Mouse (Mus musculus): ENCODE measurements around the gene Fut11. TPM values are rescaled to one million over a fixed set of nuclear protein-coding genes. Genes with fewer than 3 reads are reported as not detected.

Gene Fut11
- total RNA-seq (2014; rRNA removed): 18.0 and 19.2 TPM in 2 replicates
- polyA plus RNA-seq (2015; fragmentation: Nextera tagmentation; extraction: Ambion mirVana): 24.5 and 26.2 TPM in 2 replicates

DNA sequence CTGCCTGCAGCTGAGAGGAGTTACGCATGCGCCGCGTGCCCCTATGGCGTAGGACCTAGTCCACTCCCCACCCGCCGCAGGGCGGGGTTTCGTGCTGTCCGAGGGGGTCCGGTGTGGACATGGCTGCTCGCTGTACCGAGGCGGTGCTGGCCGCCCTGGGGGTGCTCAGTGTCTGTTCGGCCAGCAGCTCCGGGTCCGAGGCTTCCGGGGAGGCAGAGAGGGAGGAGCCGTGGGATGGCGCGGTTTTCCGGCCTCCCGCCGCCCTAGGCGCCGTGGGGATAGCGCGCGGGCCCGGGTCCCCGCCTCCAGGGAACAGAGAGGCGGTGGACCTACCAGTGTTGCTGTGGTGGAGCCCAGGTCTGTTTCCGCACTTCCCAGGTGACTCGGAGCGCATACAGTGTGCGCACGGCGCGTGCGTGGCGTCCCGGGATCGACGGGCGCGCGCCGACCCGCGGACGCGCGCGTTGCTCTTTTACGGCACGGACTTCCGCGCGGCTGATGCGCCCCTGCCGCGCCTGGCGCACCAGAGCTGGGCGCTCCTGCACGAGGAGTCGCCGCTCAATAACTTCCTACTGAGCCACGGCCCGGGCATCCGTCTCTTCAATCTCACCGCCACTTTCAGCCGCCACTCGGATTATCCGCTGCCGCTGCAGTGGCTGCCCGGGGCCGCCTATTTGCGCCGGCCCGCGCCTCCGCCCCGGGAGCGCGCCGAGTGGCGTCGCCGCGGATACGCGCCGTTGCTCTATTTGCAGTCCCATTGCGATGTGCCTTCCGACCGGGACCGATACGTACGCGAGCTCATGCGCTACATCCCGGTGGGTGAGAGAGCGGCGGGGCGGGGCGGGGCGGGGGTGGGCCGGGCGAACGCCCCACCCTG is at the start of gene Fut11:
Gene Fut11 (plus strand): TSS at position 85 of the 877 bp plus-strand sequence.
- Histone ChIP-seq H3K9me3 (ENCODE audit: low read length) (no peaks in the 10 kb centered on the region), H3K4me1 (ENCODE audit: insufficient read depth, low read length) (peaks cover 12% of the 10 kb centered on the region), H3K4me3 (ENCODE audit: low read length) (peak within 1 kb of the TSS; percentile 73), H3K9ac (replicated peaks; ENCODE audit: low read length) (peak within 1 kb of the TSS; percentile 78), H3K27ac (peak within 1 kb of the TSS; percentile 98), H3K36me3 (ENCODE audit: insufficient read depth, low read length) (peaks cover 34% of the 10 kb centered on the region), H3K27me3 (ENCODE audit: insufficient read depth, low read length) (no peaks in the 10 kb centered on the region), H3K4me2 (ENCODE audit: low read depth, low read length) (peak within 1 kb of the TSS; percentile 82)
- TF ChIP-seq CTCF (IDR thresholded peaks at IDR 0.05; ENCODE audit: low read depth): 0 out of 2 replicates have a peak, but pooled peaks have one; percentile 1
- ATAC-seq (peak; percentile 94), DNase-seq (ENCODE audit: low spot score) (peak; percentile 96)
- WGBS: under 1% methylated on average over 106 of the region's 111 CpGs

- H3K27me3 ChIP-seq (ENCODE audit: insufficient read depth, low read length): no peaks in the 10 kb centered on the region
- 0 out of 2 replicates have a peak, but pooled peaks have one; percentile 13 for TF ChIP-seq CTCF (IDR thresholded peaks at IDR 0.05; ENCODE audit: low read depth)
- ATAC-seq: no peak
Observed at GRCm38 (mm10) chr14:20645547-20645946, 49.2 kb upstream of the Fut11 start.

DNA sequence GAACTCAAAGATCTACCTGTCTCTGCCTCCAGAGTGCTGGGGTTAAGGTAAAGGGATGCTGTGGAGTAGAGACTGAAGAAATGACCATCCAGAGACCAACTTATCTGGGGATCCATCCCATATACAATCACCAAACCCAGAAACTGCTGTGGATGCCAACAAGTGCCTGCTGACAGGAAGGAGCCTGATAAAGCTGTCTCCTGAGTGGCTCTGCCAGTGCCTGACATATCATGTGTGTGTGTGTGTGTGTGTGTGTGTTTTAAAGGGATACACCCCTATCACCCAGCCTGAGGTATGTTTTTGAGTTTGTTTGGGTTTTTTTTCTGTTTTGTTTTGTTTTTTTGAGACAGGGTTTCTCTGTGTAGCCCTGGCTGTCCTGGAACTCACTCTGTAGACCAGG is 48.4 kb upstream of the Fut11 start:
- Histone ChIP-seq H3K4me1 (ENCODE audit: insufficient read depth, low read length) (no peaks in the 10 kb centered on the region), H3K9ac (replicated peaks; ENCODE audit: low read length) (no peak overlapping the region), H3K9me3 (ENCODE audit: low read length) (no peaks in the 10 kb centered on the region), H3K36me3 (ENCODE audit: insufficient read depth, low read length) (no peaks in the 10 kb centered on the region), H3K27ac (no peak overlapping the region), H3K4me2 (ENCODE audit: low read depth, low read length) (no peak overlapping the region), H3K27me3 (ENCODE audit: insufficient read depth, low read length) (no peaks in the 10 kb centered on the region), H3K4me3 (ENCODE audit: low read length) (no peak overlapping the region)
- TF ChIP-seq CTCF (IDR thresholded peaks at IDR 0.05; ENCODE audit: low read depth): no peak
- no peak for ATAC-seq
- no peak for DNase-seq (ENCODE audit: low spot score)

More at GRCm38 (mm10) chr14:20645547-20645946, 49.2 kb upstream of the Fut11 start:
- no peak overlapping the region for H3K4me2 ChIP-seq (ENCODE audit: low read depth, low read length)
- WGBS: 30% methylated on average over 3 of the region's 3 CpGs
- H3K4me1 ChIP-seq (ENCODE audit: insufficient read depth, low read length): no peaks in the 10 kb centered on the region
- H3K9ac ChIP-seq (replicated peaks; ENCODE audit: low read length): no peak overlapping the region
- H3K36me3 ChIP-seq (ENCODE audit: insufficient read depth, low read length): no peaks in the 10 kb centered on the region
- no peak overlapping the region for H3K27ac ChIP-seq
- no peaks in the 10 kb centered on the region for H3K9me3 ChIP-seq (ENCODE audit: low read length)
- no peak for DNase-seq (ENCODE audit: low spot score)
- no peak overlapping the region for H3K4me3 ChIP-seq (ENCODE audit: low read length)

DNA sequence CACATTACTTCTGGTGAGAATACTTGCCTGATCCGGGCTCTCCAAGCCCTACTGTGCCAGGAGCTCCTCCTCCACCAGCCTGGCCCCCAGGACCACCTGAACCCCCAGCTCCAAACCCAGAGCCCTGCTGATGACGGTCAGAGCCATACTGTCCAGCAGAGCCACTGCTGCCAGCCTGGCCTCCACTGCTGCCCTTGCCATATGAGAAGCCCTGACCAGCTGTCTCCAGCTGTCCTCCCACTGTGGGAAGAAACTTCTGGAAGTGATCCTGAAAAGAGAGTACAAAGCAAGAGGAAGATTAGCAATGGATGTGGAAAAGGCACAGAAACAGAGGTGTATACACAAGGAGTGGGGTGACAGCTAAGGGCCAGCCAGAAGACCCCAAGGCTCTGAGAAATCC is 43.8 kb upstream of the Fut11 start:
- DNase-seq (ENCODE audit: low spot score) (no peak), ATAC-seq (peak; percentile 27; the same call in 1 of the 2 replicates)
- Histone ChIP-seq H3K4me1 (ENCODE audit: insufficient read depth, low read length) (no peaks in the 10 kb centered on the region), H3K36me3 (ENCODE audit: insufficient read depth, low read length) (no peaks in the 10 kb centered on the region), H3K9me3 (ENCODE audit: low read length) (no peaks in the 10 kb centered on the region), H3K4me3 (ENCODE audit: low read length) (no peak overlapping the region), H3K9ac (replicated peaks; ENCODE audit: low read length) (no peak overlapping the region), H3K27me3 (ENCODE audit: insufficient read depth, low read length) (no peaks in the 10 kb centered on the region), H3K4me2 (ENCODE audit: low read depth, low read length) (no peak overlapping the region), H3K27ac (no peak overlapping the region)
- WGBS: 74% methylated on average over 2 of the region's 2 CpGs
- TF ChIP-seq CTCF (IDR thresholded peaks at IDR 0.05; ENCODE audit: low read depth): no peak

DNA sequence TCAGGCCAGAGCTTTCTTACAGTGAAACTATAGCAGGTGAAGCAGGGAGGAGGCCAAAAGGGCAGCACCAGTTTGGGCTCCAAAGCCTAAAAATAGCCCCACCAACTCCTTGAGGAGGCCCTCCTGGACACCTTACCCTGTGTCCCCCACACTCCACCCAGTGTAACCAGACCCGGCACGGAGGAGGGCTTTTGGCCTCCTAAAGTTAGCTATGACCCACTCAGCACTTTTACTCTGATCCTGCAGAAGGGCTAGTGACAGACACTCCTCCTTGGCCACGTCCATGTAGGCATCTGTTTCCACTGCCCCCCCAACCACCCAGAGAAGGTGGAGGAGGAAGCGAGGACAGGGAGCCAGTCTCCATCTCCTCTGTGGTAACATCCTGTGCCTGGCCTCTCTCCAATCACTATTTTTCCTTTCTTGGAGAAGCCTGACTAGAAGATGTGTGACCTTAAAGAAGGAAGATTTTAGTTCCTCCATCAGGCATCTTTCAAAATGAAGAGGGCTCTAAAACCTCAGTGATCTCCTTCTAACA is 43.0 kb upstream of the Fut11 start:
- DNase-seq (ENCODE audit: low spot score) (no peak), ATAC-seq (no peak)
- WGBS: 73% methylated on average over 4 of the region's 4 CpGs
- no peak for TF ChIP-seq CTCF (IDR thresholded peaks at IDR 0.05; ENCODE audit: low read depth)
- Histone ChIP-seq H3K9ac (replicated peaks; ENCODE audit: low read length) (no peak overlapping the region), H3K4me3 (ENCODE audit: low read length) (no peak overlapping the region), H3K9me3 (ENCODE audit: low read length) (no peaks in the 10 kb centered on the region), H3K4me1 (ENCODE audit: insufficient read depth, low read length) (no peaks in the 10 kb centered on the region), H3K4me2 (ENCODE audit: low read depth, low read length) (no peak overlapping the region), H3K27ac (no peak overlapping the region), H3K36me3 (ENCODE audit: insufficient read depth, low read length) (no peaks in the 10 kb centered on the region), H3K27me3 (ENCODE audit: insufficient read depth, low read length) (no peaks in the 10 kb centered on the region)

DNA sequence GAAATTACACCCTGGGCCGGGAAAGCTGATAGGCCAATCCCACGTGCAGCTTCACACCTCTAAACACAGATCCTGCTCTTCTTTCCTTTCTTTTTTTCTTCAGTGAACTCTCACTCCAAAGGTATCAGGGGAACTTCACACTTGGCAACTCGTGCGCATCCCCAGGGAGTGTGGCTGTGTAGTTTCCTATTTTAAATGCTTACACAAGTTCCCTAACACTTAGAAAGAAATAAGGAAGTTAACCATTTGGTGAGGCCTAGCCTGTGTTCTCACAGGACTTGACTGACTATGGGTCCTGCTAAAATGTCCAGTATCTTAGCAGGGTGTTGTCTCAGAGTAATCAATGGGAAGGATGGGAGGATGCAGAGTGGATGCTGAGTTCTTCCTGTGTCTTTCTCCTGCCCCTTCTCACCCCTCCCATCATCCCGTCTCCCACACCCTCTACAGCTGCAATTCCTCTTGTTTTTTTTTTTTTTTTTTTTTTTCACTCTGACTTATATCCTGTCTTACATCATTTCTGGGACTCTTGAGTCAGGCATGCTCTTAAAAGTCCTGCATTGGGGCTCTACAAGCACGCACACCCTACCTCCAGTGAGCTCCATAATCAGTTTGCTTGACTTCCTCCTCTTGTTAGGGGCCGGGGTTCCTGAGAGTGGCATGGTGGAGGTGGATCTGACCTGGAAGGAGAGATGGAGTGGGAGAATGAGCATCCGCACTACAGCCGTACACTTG is 39.9 kb upstream of the Fut11 start:
- Histone ChIP-seq H3K27me3 (ENCODE audit: insufficient read depth, low read length) (no peaks in the 10 kb centered on the region), H3K4me3 (ENCODE audit: low read length) (no peak overlapping the region), H3K27ac (no peak overlapping the region), H3K9ac (replicated peaks; ENCODE audit: low read length) (no peak overlapping the region), H3K9me3 (ENCODE audit: low read length) (no peaks in the 10 kb centered on the region), H3K4me1 (ENCODE audit: insufficient read depth, low read length) (no peaks in the 10 kb centered on the region), H3K4me2 (ENCODE audit: low read depth, low read length) (no peak overlapping the region), H3K36me3 (ENCODE audit: insufficient read depth, low read length) (no peaks in the 10 kb centered on the region)
- no peak for TF ChIP-seq CTCF (IDR thresholded peaks at IDR 0.05; ENCODE audit: low read depth)
- DNase-seq (ENCODE audit: low spot score) (no peak), ATAC-seq (no peak)
- WGBS: 80% methylated on average over 9 of the region's 9 CpGs

All from hindbrain, postnatal 0 days (tissue).